Mouse (Mus musculus) forebrain, postnatal 0 days (tissue): Measurements from ENCODE around the gene Glmp. TPM values are rescaled to one million over a fixed set of nuclear protein-coding genes. Genes with fewer than 3 reads are reported as not detected.

Source experiments
- ATAC-seq: fragments of 200-750 bp; cut with Nextera tagmentation; 2 replicates; pipeline ENCODE4 v1.8.0; 2017; ENCODE audit warnings: mild to moderate bottlenecking, moderate library complexity
- DNase-seq: peaks from one replicate; pipeline ENCODE4 v3.0.0-alpha.2; 2015
- H3K27ac ChIP-seq: fragments of 300-500 bp; sonication (generic); 2 replicates; pipeline ENCODE4 v1.5.1; 2014; ENCODE audit warnings: low read depth, mild to moderate bottlenecking, antibody characterized with exemption, low read length, moderate library complexity, mixed read lengths
- H3K27me3 ChIP-seq: fragments of 300-500 bp; sonication (generic); 2 replicates; pipeline ENCODE4 v1.6.1; 2014; ENCODE audit warnings: mild to moderate bottlenecking, low read length, mixed read lengths; ENCODE audit not compliant: insufficient read depth
- H3K36me3 ChIP-seq: fragments of 300-500 bp; sonication (generic); 2 replicates; pipeline ENCODE4 v1.6.1; 2014; ENCODE audit warnings: mild to moderate bottlenecking, moderate library complexity; ENCODE audit not compliant: insufficient read depth
- H3K4me1 ChIP-seq: fragments of 300-500 bp; sonication (generic); 2 replicates; pipeline ENCODE4 v1.6.1; 2014; ENCODE audit warnings: antibody characterized with exemption; ENCODE audit not compliant: insufficient read depth
- H3K4me2 ChIP-seq: fragments of 300-500 bp; sonication (generic); 2 replicates; pipeline ENCODE4 v1.6.1; 2014; ENCODE audit warnings: low read depth, mild to moderate bottlenecking, moderate library complexity
- H3K4me3 ChIP-seq: fragments of 300-500 bp; sonication (generic); 2 replicates; pipeline ENCODE4 v1.5.1; 2014; ENCODE audit warnings: low read depth, low read length, mixed read lengths
- H3K9ac ChIP-seq: fragments of 300-500 bp; sonication (generic); 2 replicates; pipeline ENCODE4 v1.6.1; 2014; ENCODE audit warnings: mild to moderate bottlenecking
- H3K9me3 ChIP-seq: fragments of 300-500 bp; sonication (generic); 2 replicates; pipeline ENCODE4 v1.6.1; 2016; ENCODE audit warnings: low read length
- CTCF ChIP-seq: sonication (generic); IDR thresholded peaks from 2 replicates; pipeline ENCODE4 v1.5.1; 2016; ENCODE audit warnings: antibody characterized with exemption, control low read depth, low read depth
- WGBS: fragments of 180-500 bp; shearing (Covaris S2); extraction: QIAGEN DNeasy Blood & Tissue Kit; methylation state at CpG from one replicate; pipeline ENCODE4 v1.1.7; 2014; 5-methylcytosine and 5-hydroxymethylcytosine counted together
- polyA plus RNA-seq: library from polyadenylated mRNA; unstranded; fragments of >200 nt; fragmentation: Nextera tagmentation; extraction: Ambion mirVana; gene quantifications from 2 replicates; pipeline ENCODE4 v1.2.1, GENCODE M21; 2015
- total RNA-seq: library from RNA; depleted of rRNA; stranded (reverse); fragments of >200 nt; gene quantifications from 2 replicates; pipeline ENCODE4 v1.2.3, GENCODE M21; 2014

Gene Glmp
- total and polyA plus RNA-seq, 2 experiments from 2014 or later, result 44.8 to 125 TPM

GRCm38 (mm10) chr3:88336058-88337013 lies 11.5 kb downstream of the Glmp start, which contains the start of the genes Tmem79 and Smg5:
TSS of gene Tmem79 (minus strand) at chr3:88336148.
TSS of gene Smg5 (plus strand) at chr3:88336260.
- Histone ChIP-seq H3K27ac (peak within 1 kb of the TSS; percentile 95), H3K9ac (peak within 1 kb of the TSS; percentile 88), H3K4me2 (peak within 1 kb of the TSS; percentile 78), H3K4me3 (peak within 1 kb of the TSS; percentile 89), H3K4me1 (peaks cover 16% of the 10 kb centered on the region; the same call in 1 of the 2 replicates), H3K9me3 (no peaks in the 10 kb centered on the region), H3K36me3 (no peaks in the 10 kb centered on the region), H3K27me3 (no peaks in the 10 kb centered on the region)
- ATAC-seq (peak; percentile 98), DNase-seq (peak; percentile 96)
- TF ChIP-seq CTCF, result no peak
- WGBS, result 4% methylated on average over 58 of the region's 66 CpGs

GRCm38 (mm10) chr3:88337367-88338020 lies 12.7 kb downstream of the Glmp start:
- H3K36me3 ChIP-seq, result peaks cover 10% of the 10 kb centered on the region
- H3K27me3 ChIP-seq, result no peaks in the 10 kb centered on the region
- H3K27ac ChIP-seq, result no peak overlapping the region
- no peak overlapping the region for H3K4me3 ChIP-seq
- DNase-seq, result no peak
- H3K9ac ChIP-seq, result no peak overlapping the region
- H3K4me1 ChIP-seq, result peaks cover 16% of the 10 kb centered on the region; the same call in 1 of the 2 replicates
- H3K4me2 ChIP-seq, result peak overlapping the region; percentile 57; the same call in 1 of the 2 replicates
- 86% methylated on average over 11 of the region's 11 CpGs for WGBS
- TF ChIP-seq CTCF, result no peak
- no peak for ATAC-seq
- H3K9me3 ChIP-seq, result no peaks in the 10 kb centered on the region

GRCm38 (mm10) chr3:88338316-88338715 lies 13.5 kb downstream of the Glmp start:
- ATAC-seq (no peak), DNase-seq (no peak)
- Histone ChIP-seq H3K9ac (no peak overlapping the region), H3K4me2 (no peak overlapping the region), H3K4me3 (no peak overlapping the region), H3K9me3 (no peaks in the 10 kb centered on the region), H3K36me3 (peaks cover 19% of the 10 kb centered on the region), H3K27me3 (no peaks in the 10 kb centered on the region), H3K27ac (no peak overlapping the region), H3K4me1 (peaks cover 16% of the 10 kb centered on the region; the same call in 1 of the 2 replicates)
- 96% methylated on average over 7 of the region's 7 CpGs for WGBS
- TF ChIP-seq CTCF, result no peak

- no peak for TF ChIP-seq CTCF
- DNase-seq (no peak), ATAC-seq (no peak)
- Histone ChIP-seq H3K4me2 (no peak overlapping the region), H3K36me3 (peaks cover 25% of the 10 kb centered on the region), H3K27ac (no peak overlapping the region), H3K4me1 (peaks cover 16% of the 10 kb centered on the region; the same call in 1 of the 2 replicates), H3K9me3 (no peaks in the 10 kb centered on the region), H3K27me3 (no peaks in the 10 kb centered on the region), H3K4me3 (no peak overlapping the region), H3K9ac (no peak overlapping the region)
- 73% methylated on average over 3 of the region's 3 CpGs for WGBS
Measured at GRCm38 (mm10) chr3:88339006-88339405, 14.2 kb downstream of the Glmp start.

GRCm38 (mm10) chr3:88350732-88351131 lies 25.9 kb downstream of the Glmp start:
- no peaks in the 10 kb centered on the region for H3K9me3 ChIP-seq
- no peak overlapping the region for H3K9ac ChIP-seq
- H3K4me1 ChIP-seq, result no peaks in the 10 kb centered on the region
- no peak overlapping the region for H3K4me3 ChIP-seq
- TF ChIP-seq CTCF, result no peak
- no peak overlapping the region for H3K27ac ChIP-seq
- H3K4me2 ChIP-seq, result no peak overlapping the region
- no peaks in the 10 kb centered on the region for H3K27me3 ChIP-seq
- WGBS, result 96% methylated on average over 13 of the region's 13 CpGs
- no peak for DNase-seq
- H3K36me3 ChIP-seq, result peaks cover 100% of the 10 kb centered on the region
- ATAC-seq, result no peak

GRCm38 (mm10) chr3:88352907-88353306 lies 28.1 kb downstream of the Glmp start:
- 90% methylated on average over 9 of the region's 9 CpGs for WGBS
- Histone ChIP-seq H3K4me1 (no peaks in the 10 kb centered on the region), H3K27ac (no peak overlapping the region), H3K4me2 (no peak overlapping the region), H3K9ac (no peak overlapping the region), H3K9me3 (no peaks in the 10 kb centered on the region), H3K27me3 (no peaks in the 10 kb centered on the region), H3K36me3 (peaks cover 98% of the 10 kb centered on the region), H3K4me3 (no peak overlapping the region)
- DNase-seq (no peak), ATAC-seq (no peak)
- TF ChIP-seq CTCF, result no peak
